Mouse (Mus musculus) lung, postnatal 0 days (tissue): ENCODE measurements at regions not wholly inside any gene's neighbourhood (a gene's known extent, or its start where the extent isn't known, plus 50 kb on each side); places are given as distances from the start of the nearest gene placed in this dataset.

Experiments used
- CTCF ChIP-seq: IDR thresholded peaks from 2 replicates; pipeline ENCODE4 v1.5.1; 2016; ENCODE audit warnings: antibody characterized with exemption, mild to moderate bottlenecking
- EP300 ChIP-seq: IDR thresholded peaks from 2 replicates; pipeline ENCODE4 v1.6.1; 2016; ENCODE audit warnings: antibody characterized with exemption, mild to moderate bottlenecking, control low read depth

GRCm38 (mm10) chr13:35564006-35564405 lies 95.6 kb upstream of the Cdyl start:
- TF ChIP-seq CTCF (no peak), EP300 (no peak)
